Mouse (Mus musculus) effector memory CD4-positive, alpha-beta T cell, adult 7 months (primary cell): Measurements from ENCODE around the gene Gm9745. TPM values are rescaled to one million over a fixed set of nuclear protein-coding genes. Genes with fewer than 3 reads are reported as not detected.

Experiments
- polyA plus RNA-seq: library from polyadenylated mRNA; unstranded; fragments of 100-300 nt; shearing (Covaris generic); gene quantifications from one replicate; pipeline ENCODE4 v1.2.1, GENCODE M21; 2017

The Gm9745 gene
- not detected for polyA plus RNA-seq

DNA sequence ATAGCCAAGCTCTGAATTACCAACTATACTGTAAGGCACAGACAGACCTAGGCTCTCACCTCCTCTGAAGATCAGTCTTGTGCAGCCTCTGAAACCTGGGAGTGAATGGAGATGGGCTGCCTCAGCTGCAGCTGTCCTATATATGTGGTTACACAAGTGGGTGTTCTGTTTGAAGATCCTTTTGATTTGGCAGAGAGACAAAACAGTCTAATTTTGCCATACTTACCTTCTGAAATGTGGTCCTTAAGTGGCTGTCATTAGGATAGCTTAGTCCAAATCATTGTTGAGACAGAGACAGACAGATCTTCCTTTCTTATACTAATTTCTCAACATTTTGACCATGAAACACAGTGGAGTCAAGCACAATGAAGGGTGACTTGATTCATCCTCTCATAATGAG, at the start of gene Gm9745:
TSS of gene Gm9745 (minus strand) at position 101 of the 400 bp plus-strand sequence.

DNA sequence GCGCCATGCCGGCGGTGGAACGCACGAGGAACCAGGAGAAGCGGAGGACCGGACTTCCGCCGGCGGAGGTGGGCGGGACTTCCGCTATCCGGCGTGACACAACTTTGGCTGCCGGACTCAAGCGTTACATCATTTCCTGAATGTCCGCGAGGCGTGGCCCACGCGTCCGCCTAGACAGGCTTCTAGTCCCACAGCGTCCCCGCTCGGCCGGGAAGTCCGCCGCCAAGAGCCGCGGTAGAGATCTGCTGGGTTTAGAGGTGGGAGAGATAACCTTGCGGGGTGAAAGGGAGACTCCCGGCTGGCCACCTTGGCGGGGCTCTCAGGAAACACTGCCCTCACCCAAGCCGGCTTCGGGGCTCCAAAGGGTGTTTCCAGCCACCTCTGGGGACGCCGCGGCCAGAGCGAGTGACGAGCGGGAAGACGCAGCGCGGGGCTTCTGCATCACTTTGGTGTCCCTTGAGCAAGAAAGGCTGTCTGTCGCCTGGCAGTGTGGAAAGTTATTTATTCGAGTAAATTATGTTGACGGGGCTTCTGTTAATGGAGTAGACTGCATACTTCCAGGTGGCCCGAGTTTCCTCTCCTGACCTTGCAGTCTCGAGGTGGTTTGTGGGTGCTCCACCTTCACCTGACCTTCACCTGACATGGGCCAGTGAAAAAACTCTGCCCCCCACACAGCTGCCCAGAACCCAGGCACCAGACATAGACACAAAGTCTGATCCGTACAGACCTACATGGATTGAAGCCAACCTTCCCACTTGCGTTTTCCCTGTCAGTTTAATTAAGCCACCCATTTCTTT, 48.2 kb upstream of the Gm9745 start, which contains the start of gene Gtpbp4:
TSS of gene Gtpbp4 (minus strand) at position 94 of the 797 bp plus-strand sequence.

DNA sequence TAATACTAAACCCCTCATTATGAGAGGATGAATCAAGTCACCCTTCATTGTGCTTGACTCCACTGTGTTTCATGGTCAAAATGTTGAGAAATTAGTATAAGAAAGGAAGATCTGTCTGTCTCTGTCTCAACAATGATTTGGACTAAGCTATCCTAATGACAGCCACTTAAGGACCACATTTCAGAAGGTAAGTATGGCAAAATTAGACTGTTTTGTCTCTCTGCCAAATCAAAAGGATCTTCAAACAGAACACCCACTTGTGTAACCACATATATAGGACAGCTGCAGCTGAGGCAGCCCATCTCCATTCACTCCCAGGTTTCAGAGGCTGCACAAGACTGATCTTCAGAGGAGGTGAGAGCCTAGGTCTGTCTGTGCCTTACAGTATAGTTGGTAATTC, 4.5 kb upstream of the Gm9745 start, which contains the start of gene Idi2:
TSS of gene Idi2 (plus strand) at position 301 of the 400 bp plus-strand sequence.

Other genes with a start within 250 kb of the Gm9745 start
- gene Wdr37, start 76.3 kb downstream of the Gm9745 start, polyA plus RNA-seq, result 51.9 TPM
- 39.4 TPM for gene Idi1, start 62.7 kb downstream of the Gm9745 start, polyA plus RNA-seq
- gene Idi2, start 4.6 kb upstream of the Gm9745 start, polyA plus RNA-seq, result not detected
- 102 TPM for gene Gtpbp4, start 47.9 kb upstream of the Gm9745 start, polyA plus RNA-seq
- 64.0 TPM for gene Larp4b, start 145.7 kb upstream of the Gm9745 start, polyA plus RNA-seq